Mouse (Mus musculus) NIH3T3 (cell line): ENCODE measurements around the gene C2cd2l.
"Not testable (repeated sequence)": the region's sequence is repeated elsewhere in the genome, so short reads cannot be mapped to it uniquely, and the experiment has no call there.

Source experiments
- DNase-seq: peaks from one replicate; pipeline ENCODE4 v3.0.0-alpha.2; 2012; ENCODE audit warnings: low read depth

C2cd2l gene

DNA sequence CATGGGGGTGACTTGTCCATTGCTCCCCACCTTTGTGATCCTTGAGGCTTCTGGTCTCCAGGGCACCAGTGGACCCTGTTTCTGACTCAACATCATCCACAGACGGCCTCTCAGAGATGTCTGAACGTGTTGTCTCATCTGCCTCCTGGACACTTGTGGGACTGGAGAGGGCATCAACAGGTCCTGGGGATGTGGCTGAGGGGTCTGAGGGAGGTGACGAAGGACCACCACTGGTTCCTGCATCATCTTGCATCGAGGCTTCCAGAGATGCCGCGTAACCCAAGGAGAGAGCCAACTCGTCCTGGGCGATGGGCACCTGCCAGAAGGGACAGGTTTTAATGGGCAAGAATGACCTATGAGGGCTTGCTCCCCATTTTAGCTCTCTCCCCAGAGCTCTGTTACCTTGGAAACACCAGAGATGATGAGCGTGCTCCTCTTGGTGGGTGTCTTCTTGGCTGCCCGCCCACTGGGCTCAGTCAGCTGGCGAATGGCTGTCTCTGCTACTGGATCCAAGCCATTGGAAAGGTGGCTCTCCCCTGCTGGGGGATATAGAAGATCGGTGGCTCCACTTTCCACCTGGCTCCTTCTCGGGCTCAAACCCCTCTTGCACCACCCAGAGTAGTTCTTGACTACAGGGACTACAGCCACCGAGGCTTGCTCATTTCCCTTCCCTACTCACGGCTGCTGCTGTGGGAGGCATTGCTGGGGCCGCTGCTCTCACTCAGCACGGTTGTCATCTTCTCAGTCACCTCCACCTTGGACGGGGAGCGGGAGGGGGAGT, 6.4 kb downstream of the C2cd2l start:
- no peak for DNase-seq

DNA sequence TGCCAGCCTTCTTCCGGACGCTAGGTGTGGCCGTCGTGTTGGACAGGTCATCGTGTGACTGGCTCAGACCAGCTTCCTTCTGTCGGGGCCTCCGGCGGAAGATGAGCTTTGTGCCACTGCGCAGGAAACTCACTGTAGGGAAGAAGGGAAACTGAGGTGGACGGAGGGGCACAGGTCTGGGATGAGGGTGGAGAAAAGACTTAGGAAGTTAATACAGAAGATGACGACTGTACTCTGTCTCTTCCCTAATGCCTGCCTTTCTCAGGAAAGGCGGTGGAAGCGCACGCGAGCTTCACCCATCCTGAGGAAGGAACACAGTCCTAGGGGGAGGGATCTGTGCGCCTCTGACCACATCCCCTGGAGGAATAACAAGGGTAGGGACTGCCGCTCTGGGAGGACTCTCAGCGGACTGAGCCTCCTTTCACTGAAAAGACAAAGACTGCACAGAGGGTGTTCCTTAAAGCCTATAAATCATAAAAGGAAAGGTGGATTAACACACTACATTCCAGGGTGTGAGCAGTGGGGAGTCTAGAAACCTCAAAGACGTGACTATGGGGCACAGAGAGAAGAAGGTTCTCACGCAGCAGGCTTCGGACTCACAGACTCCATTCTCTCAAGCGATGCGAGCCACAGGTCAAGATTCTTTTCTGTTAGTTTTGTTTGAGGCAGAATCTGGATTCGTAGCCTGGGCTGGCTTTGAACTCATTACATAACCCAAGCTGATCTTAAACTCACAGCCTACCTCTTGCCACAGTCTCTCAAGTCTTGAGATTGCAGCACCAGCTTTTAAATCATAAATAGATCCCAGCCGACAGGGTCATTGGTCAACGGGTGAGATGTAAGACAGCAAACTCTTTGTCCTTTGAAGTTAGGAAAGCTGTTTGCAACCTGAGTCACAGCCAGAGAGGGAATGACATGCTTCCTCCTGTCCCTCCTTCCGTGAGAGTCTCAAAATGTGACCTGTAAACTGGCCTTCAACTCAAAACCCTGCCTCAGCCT, 8.7 kb downstream of the C2cd2l start:
- DNase-seq, result no peak

DNA sequence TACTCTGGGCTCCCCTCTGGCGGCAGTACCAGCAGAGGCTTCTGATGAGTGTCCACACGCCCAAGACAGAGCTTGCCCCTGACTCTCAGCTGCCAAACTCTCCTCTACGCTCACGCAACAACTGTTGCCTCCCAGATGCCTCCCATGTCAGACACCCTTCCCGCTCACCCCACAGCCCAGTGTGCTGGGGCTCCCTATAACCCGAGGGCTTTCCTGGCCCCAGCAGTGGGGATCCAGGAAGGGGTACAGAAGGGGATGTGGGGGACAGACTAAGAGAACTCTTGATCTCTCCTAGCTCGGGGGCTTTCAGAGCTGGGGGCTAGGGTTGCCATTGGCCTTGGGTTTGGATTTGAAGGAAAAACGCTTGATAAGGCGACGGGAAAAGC, 9.3 kb downstream of the C2cd2l start:
- no peak for DNase-seq

DNA sequence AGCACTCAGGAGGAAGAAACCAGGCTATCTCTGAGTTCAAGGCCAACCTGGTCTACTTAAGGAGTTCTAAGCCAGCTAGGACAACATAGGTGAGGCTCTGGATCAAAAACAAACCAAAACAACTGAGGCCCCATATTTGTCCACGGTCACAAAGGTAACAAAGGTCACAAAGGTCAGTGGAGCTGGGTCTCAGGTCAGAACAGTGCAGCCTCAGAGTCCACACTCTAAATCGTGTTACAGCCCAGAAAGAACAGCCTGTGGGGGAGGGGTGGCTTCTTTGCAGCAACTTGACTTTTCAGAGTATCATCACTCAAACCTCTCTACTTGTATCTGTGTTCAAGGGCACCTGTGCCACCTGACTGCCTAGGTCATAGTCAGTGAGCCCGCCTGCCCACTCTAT, 10.3 kb downstream of the C2cd2l start:
- DNase-seq, result no peak

DNA sequence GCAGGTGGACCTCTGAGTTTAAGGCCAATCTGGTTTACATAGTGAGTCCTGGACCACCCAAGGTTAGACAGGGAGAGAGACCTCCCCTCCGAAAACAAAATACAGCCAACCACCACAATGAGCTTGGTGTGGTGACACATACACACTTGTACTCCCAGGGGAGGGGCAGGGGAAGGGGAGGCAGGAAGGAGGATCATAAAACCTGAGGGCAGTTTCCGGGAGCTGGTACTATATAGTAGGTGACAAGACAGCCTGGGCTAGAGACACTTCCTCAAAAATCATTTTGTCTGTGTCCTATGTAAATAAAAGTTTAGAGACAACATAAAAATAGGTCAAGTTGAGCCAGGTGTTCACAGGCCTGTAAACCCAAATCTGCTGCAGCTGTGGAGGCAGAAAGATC, 12.8 kb downstream of the C2cd2l start:
- no peak for DNase-seq

DNA sequence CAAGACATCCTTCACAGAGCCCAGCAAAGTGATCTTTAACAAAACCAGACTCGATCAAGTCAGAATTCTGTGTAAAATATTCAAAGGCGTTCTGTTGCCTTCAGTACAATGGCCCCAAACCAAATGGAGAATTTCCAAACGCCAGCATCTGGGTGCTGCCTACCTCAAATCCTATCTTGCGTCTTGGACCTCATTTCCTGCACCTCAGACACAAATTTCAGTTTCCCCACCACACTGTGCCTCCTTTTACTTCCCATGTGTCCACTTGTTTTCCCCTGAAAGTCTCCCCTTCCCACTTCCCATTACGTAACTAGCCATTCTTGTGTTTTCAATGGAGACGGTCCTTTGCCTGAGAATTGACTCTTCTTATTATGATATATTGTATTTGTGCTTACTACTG, 13.6 kb downstream of the C2cd2l start:
- no peak for DNase-seq

DNA sequence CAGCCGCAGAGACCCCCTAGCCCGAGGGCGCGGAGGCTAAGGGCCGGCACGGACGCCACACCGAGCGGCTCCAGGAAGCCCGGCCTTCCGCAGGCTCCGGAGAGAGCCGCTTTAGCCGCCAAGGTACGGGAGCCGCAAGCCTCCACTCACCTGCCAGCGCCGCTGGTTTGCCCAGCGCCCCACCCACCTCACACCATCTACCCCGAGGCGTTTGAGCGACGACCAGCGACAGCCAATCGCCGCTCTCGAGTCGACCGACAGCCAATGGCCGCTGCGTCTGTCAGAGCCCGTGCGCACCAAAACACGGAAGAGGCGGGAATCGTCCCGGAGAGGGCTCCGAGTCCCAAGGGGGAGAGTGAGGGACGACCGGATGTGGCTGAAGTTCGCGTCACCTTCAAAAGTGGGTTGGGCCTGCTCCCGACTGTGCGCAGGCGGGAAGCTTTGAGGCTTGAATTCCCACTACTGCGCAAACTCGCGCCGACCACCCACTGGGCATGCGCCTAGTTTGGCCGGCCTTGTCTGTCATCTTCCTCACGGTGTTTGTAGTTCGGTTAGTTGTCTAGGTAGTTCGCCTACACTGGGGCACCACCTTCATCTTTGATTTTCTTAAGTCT, 14.5 kb downstream of the C2cd2l start, which contains the start of gene Hinfp:
TSS of gene Hinfp (minus strand) at position 206 of the 614 bp plus-strand sequence.
- peak; percentile 98 for DNase-seq

DNA sequence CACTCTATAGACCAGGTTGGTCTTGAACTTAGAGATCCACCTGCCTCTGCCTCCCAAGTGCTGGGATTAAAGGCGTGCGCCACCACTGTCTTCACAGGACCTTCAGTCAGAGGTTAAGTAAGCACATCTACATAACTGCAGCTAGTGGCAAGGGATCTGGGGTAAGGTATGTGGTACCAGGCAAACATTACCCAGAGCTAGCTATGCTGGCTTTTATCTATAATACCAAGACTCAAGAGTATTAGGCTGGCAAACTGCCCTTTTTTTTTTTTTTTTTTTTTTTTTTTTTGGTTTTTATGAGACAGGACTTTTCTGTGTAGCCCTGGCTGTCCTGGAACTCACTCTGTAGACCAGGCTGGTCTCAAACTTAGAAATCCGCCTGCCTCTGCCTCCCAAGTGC, 20.1 kb downstream of the C2cd2l start:
- DNase-seq, result not testable (repeated sequence)

DNA sequence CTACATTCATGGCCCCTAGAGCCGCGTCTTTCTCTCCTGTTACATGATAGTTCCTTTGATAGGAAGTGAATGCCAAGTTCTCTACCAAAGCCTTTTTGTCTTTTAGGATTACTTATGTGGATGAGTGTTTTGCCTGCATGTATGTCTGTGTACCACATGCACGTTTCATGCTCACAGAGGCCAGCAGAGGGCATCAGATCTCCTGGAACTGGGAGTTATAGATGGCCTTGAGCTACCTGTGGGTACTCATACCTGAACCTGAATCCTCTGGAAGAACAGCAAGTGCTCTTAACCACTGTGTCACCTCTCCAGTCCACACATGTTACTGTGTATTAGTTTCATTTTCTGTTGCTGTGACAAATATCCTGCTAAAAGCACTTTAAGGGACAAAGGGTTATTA, 27.6 kb downstream of the C2cd2l start:
- peak; percentile 53 for DNase-seq

DNA sequence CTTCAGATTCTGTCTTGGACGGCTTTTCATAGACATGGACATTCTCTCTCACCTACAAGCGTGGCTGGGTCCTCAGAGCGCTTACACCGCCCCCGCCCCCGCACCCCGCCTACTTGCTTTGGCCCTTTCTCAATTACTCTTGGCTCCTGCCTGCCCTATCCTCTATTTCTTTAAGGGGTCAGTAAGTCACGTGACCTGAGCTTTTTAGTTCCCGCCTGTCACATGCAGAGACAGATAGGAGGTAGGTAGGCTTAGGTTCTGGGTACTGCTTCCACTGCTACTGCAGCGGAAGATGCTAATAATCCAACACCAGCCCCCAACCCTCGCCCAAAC, 31.2 kb downstream of the C2cd2l start:
- no peak for DNase-seq

DNA sequence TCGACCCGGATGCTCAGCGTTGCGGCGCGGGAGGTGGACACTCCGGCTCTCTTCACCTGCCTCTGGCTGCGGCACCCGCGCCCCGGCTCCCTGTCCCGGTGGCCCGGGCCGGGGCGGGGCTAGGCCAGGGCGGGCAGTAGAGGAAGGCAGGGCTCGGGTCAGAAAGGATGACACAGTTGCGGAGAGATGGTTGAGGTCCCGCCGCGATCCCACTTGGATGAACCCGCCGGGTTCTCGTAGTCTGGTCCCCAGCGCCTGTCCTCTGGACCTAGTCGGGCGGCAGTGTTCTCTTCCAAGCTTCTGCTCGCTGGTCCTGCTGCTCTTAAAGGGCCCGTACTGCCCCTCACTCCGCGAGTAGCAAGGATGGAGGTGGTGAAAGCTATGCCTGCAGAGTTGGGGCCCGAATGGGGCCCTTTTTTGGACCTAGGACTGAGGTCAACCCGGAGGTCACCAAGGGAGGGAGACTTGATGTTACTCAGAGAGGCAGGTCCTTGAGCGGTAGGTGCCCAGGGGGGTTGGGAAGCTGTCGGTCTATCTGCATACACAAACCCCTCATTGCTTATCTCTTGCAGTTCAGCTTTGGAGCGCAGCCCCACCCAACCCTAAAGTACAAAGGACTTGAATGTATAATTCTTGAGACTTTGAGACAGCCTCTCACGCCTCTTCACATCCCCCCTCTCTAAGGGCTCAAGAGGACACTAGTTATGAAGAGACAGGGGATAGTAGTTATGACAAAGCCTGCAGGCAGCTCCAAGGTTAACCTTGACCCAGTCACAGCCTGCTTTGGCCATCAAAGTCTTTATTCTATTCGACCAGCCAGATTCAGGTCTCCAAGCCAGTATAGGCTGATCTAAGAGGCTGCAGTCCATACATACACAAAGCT, 31.8 kb downstream of the C2cd2l start, which contains the start of gene Abcg4:
TSS of gene Abcg4 (minus strand) at position 540 of the 883 bp plus-strand sequence.
- no peak for DNase-seq

DNA sequence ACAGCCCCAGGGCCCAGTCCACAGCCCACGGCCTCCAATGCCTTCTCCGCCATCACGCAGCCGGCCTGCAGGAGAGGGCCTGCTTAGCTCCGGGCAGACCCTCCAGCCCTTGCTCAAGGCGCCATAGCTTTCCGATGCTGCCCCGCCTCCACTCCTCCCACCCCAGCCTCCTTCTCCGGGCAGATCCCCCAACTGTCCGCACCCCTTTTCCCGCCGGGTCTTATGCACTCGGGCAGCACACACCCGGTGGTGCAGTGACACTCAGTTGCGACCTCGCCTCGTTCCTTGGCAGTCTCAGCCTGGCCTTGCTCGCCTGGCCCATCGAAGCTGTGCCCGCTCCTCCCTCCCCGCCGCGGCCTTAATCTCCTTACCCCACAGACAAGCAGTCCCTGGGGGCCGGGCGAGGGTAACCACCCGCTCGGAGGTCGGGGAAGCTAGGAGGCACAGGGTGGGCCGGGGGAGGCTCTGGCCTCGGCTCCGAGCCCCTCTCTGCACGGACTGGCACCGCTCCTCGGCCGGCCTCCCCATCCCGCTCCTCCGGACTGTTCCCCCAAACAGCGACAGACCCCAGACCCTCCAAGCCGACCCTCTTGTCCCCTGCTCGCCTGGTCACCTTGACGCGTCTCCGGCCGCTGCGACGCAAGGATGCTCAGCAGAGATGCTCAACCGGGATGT, 32.5 kb downstream of the C2cd2l start:
- DNase-seq, result no peak

DNA sequence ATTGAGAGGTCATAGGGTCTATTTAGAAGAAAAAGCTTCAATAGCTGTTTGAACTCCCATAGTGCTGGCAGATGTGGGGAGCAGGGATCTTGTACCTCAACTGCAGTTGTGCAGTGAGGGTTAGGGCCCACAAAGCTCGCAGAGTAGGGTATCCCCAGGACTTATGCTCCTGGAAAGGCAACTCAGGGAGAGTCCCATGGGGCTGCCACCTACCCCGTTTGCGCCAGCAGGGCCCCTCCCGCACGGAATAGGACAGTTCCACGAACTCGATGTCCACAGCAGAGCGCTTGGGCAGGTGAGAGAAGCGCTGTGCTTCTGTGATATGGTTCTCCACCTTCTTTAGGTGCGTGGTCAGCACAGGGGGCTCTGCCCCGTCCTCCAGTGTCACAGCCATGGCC, 33.1 kb downstream of the C2cd2l start:
- no peak for DNase-seq

DNA sequence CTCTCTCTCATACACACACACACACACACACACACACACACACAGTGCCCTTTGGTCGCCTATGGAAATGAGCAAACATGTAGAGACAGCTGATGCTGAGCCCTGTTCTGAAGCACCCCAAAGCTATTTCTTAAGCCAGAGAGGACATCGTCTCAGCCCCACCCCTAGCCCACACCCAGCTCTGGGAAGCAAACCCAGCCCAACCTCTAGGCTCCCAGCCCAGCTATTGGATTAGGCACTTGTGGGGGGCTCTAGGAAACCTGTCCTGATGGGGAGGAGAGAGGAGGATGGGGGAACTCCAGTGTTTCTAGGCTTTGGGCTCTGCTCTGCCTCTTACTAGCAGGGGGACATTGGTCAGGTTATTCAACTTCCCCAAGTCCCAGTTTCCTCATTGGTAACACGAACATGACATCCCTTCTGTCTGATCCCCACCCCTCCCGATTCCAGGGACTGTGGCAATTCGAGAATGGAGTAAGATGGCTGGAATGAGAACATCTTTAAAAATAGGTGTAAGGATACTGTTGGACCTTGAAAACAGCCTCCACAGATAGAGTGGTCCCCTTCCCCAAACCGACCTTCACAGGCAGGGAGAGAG, 33.7 kb downstream of the C2cd2l start:
- no peak for DNase-seq

DNA sequence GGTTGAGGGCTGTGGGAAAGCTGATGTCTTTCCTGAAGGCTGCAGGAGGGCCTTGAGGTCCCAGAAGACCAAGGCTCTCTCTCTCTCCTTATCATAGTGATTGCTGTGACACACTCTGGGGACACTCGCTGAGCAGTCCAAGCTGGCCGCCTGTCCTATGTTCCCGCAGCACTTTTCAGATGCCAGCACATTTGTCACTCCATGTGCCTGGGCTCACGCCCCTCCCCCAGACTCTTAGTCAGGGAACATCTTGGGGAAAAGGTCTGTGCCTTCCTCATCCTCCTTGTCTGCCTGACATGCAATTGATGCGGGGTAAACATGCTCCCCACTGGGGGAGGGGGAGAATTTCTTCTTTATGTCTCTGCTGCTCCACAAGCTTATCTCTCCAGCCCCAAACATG, 36.9 kb downstream of the C2cd2l start:
- DNase-seq, result no peak

DNA sequence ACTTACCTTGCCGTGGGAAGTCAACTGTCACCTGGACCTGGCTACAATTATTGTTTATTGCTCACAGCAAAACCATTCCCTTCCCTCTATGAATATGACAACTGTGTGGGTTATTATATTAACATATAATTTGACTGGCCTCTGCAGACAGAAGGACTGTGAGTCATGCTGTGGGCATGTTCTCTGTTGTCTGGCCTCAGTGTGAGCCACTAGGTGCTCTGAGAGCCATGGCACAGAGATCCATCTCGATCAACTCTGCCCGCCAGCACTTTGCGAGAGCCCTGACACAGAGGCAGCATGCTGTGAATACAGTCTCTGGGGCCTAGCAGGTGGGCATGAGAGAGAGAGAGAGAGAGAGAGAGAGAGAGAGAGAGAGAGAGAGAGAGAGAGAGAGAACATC, 50.1 kb downstream of the C2cd2l start:
- no peak for DNase-seq

DNA sequence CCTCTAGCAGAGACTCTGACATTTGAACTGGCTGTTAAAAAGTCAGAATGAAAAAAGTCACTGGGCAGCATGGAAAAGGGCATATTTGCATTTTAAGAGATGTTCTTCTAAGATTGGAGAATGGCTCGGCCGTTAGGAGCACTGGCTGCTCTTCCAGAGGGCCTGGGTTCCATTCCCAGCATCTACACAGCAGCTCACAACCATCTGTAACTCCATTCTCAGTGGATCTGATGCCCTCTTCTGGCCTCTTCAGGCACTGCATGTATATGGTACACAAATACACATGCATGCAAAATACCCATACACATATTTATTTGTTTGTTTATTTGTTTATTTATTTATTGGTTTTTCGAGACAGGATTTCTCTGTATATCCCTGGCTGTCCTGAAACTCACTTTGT, 51.0 kb downstream of the C2cd2l start:
- DNase-seq, result peak; percentile 22

DNA sequence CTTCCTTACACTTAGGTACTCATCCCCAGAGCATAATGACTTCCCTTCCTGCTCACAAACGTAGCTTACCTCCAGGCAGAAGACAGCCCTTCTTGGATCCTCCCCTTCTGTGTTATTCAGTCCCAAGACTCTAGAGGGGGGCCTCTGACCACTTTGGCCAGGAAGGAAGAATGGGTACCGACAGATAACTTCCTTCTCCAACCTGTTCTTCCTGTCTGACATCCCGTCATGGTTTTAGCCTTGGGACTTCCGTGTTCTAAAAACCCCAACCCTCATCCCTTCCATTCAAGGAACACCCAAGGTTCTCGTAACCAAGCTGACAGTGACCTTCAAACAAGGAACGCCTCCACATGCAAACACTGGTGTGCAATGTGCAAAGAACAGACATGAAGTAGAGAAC, 51.7 kb downstream of the C2cd2l start, which contains the start of gene Nlrx1:
TSS of gene Nlrx1 (minus strand) at position 168 of the 400 bp plus-strand sequence.
- DNase-seq, result no peak

DNA sequence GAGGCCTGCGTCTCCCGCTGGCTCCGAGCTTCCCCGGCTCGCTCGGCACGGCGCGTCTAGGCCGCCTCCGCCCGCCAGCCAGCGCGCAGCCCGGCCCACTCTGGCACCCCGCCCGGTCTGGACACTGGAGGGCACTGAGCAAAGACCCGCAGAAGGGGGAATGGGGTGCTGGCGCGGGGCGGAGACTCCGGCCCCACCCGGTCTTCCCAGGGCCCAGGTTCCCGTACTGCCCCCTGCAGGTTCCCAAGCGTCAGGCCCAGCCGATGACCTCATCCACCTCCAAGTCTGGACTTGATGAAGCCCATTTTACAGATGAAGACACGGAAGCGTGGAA, 52.1 kb downstream of the C2cd2l start:
- peak; percentile 4 for DNase-seq

DNA sequence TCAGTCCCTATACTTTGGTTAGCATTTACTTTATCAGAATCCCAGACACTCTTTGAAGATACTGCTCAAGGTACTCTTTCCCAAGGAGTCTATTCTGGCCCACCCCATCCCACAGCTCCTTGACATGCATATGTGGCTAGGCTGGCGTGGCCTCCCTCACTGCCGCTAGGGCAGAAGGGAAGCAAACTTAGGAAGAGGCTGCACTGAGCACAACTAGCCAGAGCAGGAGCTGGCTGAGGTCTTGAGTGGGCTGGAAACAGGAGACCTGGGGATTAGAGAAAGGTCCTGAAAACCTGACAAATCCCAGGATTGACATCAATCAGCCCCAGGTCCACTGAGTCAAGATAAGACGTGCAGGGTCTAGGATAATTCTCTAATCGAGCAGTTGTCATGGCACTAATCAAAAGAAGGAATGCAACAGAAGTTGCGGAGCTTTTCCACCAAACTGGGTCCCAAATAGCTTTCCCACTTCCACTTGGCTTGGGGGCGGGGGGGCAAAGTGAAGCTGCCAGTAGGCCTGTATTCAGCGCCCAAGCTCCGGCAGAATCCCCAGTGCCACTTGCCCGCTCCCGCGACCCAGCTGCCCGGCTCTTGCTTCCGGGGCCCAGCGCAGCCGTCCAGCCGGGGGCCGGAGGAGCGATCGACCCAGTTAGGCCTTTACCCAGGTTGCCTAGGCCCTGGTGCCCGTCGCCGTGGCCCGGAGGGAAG, 52.6 kb downstream of the C2cd2l start:
- DNase-seq, result no peak
